Mouse (Mus musculus) E14TG2a.4 (cell line): ENCODE measurements around the gene Psapl1.

Experiments used
- CTCF ChIP-seq: conservative IDR thresholded peaks from 2 replicates; pipeline ENCODE4 v1.5.1; 2014; ENCODE audit warnings: low read length
- NANOG ChIP-seq: IDR thresholded peaks from 2 replicates; pipeline ENCODE4 v1.6.1; 2014; ENCODE audit warnings: borderline replicate concordance, low read length, mixed read lengths
- POU5F1 ChIP-seq: IDR thresholded peaks from 2 replicates; pipeline ENCODE4 v1.6.1; 2014; ENCODE audit warnings: low read length, borderline replicate concordance

DNA sequence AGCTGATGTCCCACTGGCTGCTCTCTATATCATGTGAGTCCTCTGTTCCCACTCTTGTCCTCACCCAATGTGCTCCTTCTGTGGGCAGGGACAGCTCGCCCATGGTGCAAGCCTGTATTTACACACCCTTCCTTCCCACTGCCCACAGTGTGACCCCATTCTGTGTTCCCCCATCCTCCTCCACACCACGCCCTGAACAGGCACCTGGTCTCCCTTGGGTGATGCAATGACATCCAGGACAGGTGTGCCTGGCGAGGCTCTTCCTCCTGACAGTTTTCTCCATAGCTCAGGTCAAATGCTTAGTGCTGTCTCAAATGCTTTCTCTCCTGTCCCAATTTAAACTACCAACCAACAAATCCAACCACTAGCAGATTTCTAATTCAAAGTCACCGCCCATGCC, 8.4 kb upstream of the Psapl1 start:
- TF ChIP-seq CTCF, result no peak
- TF ChIP-seq POU5F1, result no peak
- no peak for TF ChIP-seq NANOG
